Mouse (Mus musculus): ENCODE data around the gene Gps1.
"Not testable (repeated sequence)": the region's sequence is repeated elsewhere in the genome, so short reads cannot be mapped to it uniquely, and the experiment has no call there.

The Gps1 gene

GRCm38 (mm10) chr11:120822321-120822720 is 38.2 kb downstream of the Gps1 start:
- DNase-seq (ENCODE audit: low spot score in 2 of 2) = peak in 1 of 2 experiments; percentile 32

GRCm38 (mm10) chr11:120822831-120823550 is 38.9 kb downstream of the Gps1 start:
- DNase-seq (ENCODE audit: low spot score in 2 of 2) = peak in 1 of 2 experiments; percentile 27

GRCm38 (mm10) chr11:120823551-120823947 is 39.5 kb downstream of the Gps1 start:
- DNase-seq (ENCODE audit: low spot score in 2 of 2) = peak; percentile 80 to 84

- DNase-seq (ENCODE audit: low spot score in 2 of 2) = peak; percentile 99
These were observed 40.1 kb downstream of the Gps1 start, which contains the start of gene Fasn for GRCm38 (mm10) chr11:120823956-120824786. Gene Fasn (minus strand): TSS chr11:120824547.

- no peak for DNase-seq (ENCODE audit: low spot score in 2 of 2)
These were observed 40.8 kb downstream of the Gps1 start for GRCm38 (mm10) chr11:120824787-120825288.

- peak in 1 of 2 experiments; percentile 56 for DNase-seq (ENCODE audit: low spot score in 2 of 2)
These were observed 41.3 kb downstream of the Gps1 start for GRCm38 (mm10) chr11:120825289-120825863.

GRCm38 (mm10) chr11:120826016-120826953 is 42.2 kb downstream of the Gps1 start:
- no peak for DNase-seq (ENCODE audit: low spot score in 2 of 2)

GRCm38 (mm10) chr11:120828416-120828815 is 44.3 kb downstream of the Gps1 start:
- DNase-seq (ENCODE audit: low spot score in 2 of 2) = peak in 1 of 2 experiments; percentile 19

GRCm38 (mm10) chr11:120829757-120830532 is 45.9 kb downstream of the Gps1 start:
- peak in 1 of 2 experiments; percentile 12 for DNase-seq (ENCODE audit: low spot score in 2 of 2)

- DNase-seq (ENCODE audit: low spot score in 2 of 2) = no peak
These were observed 46.6 kb downstream of the Gps1 start for GRCm38 (mm10) chr11:120830686-120831085.

- DNase-seq (ENCODE audit: low spot score in 2 of 2) = no peak
These were observed 47.8 kb downstream of the Gps1 start for GRCm38 (mm10) chr11:120831659-120832440.

GRCm38 (mm10) chr11:120832962-120833361 is 48.9 kb downstream of the Gps1 start:
- DNase-seq (ENCODE audit: low spot score in 2 of 2) = not testable (repeated sequence)

- peak; percentile 48 to 68 for DNase-seq (ENCODE audit: low spot score in 2 of 2)
These were observed 49.6 kb downstream of the Gps1 start for GRCm38 (mm10) chr11:120833555-120834280.

All from right cerebral cortex, postnatal 10 days (tissue).